Mouse (Mus musculus): ENCODE data around the gene Dolpp1. TPM values are rescaled to one million over a fixed set of nuclear protein-coding genes. Genes with fewer than 3 reads are reported as not detected.

Gene Dolpp1
- total RNA-seq, 2 experiments from 2014 or later = 25.9 to 33.9 TPM

DNA sequence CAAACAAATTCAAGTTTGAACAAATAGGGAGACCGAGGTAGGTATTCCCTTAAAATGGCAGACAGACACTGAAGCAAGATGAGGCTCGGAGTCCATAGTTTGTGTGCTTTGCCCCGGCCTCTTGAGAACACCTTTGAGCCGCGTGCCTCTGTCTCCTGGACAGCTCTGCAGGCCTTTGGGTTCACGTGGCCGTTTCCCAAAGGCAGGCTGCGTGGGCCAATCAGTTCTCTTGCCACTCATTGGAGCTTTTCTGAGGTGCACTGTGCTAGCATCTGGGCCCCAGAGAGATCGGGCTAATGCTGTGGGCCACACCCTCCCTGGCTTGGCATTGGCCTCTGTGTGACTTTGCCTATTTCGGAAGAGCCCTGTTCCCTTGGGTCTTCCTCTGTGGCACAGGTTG is 16.2 kb upstream of the Dolpp1 start:
- DNase-seq (ENCODE audit: low spot score in 2 of 2) = no peak

DNA sequence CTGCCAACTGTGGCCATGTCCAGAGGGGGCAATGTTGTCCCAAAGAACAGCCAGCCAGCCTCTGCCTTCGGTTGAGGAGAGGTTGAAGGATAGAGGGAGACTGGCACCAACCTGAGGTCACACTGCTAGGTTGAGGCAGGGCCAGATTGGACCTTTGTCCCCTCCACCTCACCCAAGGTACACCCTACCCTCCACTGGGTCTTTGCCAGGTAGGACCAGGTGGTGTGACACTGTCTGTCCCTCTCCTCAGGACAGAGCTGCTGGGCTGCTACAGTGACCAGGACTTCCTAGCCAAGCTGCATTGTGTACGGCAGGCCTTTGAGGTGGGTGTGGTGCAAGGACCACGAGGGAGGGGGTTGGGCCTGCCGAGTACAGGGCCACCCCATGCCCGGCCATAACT is 14.3 kb upstream of the Dolpp1 start:
- DNase-seq (ENCODE audit: low spot score in 2 of 2) = no peak

DNA sequence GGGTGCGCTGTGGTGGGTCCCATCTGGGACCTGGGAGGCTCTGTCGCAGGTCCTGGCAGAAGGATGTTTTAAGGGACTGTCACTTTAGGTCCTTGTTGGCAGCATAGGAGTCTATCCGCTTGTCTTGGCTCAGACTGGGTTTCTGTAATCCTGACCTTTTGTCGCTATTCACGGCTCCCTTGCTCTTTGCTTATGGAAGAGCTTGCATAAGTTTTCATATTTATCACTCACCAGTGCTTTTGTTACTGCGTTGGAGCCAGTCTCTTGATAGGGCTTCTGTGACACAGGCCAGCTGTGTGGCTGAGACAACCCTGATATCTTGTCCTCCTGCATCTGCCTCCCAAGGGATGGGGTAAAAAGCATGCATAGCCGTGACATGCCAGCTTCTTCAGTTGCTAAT is 12.7 kb upstream of the Dolpp1 start:
- DNase-seq (ENCODE audit: low spot score in 2 of 2) = no peak

DNA sequence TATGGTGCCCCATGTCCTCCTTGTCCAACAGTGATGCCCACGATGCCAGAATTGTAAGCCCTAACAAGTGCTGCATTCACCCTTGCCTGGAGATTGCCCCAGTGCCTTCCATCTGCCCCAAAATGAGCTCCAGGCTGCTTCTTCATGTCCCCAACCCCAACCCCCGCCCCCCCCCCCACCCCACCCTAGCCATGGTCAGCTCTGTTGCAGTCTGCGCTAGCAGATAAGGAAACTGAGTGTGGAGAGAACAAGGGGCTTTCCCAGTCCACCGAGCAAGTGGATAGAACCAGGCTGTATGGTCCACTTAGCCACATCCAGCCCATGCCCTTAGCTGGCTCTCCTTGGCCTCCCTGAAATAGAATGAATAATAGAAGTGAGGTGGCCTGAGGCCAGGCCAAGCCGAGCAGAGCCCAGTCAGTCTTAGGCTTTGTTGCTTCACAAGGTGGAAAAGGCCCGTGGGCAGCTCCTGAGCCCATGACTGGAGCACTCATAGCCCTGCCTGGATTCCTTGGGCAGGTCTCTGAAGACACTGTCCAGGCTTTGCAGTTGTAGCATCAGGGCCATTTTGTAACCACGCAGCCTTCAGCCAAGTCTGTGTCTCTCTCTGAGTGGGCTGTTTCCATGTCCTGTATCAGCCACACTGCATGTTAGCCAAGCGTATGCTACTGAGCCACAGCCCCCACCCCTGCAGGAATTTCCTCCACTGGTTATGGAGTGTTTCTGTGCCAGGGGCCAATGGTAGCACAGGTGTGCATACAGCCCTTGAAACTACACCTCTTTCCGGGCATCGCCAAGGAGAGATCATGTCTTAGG is 11.3 kb upstream of the Dolpp1 start:
- no peak for DNase-seq (ENCODE audit: low spot score in 2 of 2)

DNA sequence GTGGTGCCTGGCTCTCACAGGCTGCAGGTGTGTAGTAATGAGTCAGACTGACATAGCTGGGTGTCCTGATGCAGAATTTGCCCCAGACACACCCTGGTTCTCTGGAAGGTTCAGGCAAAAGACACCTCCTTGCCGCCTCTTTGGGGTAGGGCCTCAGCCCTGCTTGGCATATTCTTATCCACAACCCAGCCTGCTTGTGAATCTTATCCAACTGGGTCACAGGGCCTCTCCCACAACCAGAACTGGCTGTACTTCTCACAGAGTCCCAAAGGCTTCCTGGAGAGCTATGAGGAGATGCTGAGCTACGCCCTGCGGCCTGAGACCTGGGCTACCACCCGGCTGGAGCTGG is 10.7 kb upstream of the Dolpp1 start:
- DNase-seq (ENCODE audit: low spot score in 2 of 2) = no peak

DNA sequence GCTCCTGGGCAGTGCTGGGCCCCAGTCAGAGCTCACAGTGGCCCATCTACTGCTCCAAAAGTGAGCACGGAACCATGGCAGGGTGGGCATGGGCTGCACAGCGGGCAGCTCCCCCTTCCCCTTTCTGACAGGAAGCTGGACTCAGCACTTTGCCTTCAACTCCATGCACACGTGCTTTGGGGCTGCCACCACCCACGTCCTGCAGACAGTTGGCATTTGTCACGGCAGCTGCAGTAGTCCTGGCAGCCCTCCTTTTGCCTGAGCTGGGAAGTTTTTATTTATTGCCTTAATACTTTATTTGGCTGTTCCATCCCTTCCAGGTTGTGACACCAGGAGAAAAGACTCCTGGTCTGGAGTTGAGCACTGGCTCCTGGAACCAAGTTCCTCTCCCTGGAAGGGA is 7.2 kb upstream of the Dolpp1 start:
- DNase-seq (ENCODE audit: low spot score in 2 of 2) = no peak

DNA sequence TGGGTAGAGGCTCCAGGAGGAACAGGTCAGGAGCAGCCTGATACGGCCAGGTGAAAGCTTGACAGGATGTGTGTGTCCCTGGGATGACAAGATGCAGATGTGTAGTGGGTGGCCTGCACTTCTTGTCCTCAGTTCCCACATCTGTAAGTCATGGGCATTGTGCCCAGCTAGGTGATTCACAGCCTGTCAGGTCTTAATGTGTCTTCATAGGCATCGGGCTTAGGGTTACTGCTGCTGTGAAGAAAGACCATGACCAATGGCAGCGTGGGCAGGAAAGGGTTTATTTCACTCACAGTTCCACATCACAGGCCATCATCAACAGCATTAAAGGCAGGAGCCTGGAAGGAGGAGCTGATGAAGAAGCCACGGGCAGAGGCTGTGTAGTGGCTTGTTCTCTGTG is 6.5 kb upstream of the Dolpp1 start:
- DNase-seq (ENCODE audit: low spot score in 2 of 2) = no peak

DNA sequence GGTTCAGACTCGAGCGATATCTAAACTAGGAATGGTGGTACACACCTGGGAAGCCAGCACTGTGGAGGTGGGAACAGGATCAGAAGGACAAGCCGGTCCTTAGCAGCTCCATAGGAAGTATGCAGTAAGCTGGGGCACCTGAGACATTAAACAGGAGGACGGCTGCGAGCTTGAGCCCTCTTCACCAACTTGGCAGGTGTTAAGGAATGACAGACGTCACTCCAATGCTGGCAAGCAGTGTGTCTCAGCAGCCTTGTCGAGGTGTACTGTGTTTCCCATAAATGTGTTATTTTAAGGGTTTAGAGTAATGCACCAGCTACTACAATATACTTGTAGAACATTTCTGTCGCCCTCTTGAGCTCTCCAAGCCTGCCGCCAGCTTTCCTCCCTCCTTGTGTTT is 5.1 kb upstream of the Dolpp1 start:
- no peak for DNase-seq (ENCODE audit: low spot score in 2 of 2)

DNA sequence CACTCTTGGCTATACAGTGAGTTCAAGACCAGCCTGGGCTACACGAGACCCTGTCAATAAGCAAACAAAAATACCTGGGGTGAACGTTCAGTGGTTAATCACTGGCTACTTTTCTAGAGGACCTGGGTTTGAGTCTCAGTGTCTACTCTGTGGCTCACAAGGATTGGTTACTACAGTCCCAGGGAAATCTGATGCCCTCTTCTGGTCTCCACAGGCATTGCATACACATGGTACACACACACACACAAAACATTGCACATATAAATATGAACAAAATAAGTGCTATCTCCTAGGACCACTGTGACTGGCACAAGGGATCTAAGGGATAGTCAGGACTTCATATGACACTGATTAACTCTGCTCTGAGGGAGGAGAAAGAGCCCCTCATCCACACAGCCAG is 3.1 kb upstream of the Dolpp1 start:
- no peak for DNase-seq (ENCODE audit: low spot score in 2 of 2)

DNA sequence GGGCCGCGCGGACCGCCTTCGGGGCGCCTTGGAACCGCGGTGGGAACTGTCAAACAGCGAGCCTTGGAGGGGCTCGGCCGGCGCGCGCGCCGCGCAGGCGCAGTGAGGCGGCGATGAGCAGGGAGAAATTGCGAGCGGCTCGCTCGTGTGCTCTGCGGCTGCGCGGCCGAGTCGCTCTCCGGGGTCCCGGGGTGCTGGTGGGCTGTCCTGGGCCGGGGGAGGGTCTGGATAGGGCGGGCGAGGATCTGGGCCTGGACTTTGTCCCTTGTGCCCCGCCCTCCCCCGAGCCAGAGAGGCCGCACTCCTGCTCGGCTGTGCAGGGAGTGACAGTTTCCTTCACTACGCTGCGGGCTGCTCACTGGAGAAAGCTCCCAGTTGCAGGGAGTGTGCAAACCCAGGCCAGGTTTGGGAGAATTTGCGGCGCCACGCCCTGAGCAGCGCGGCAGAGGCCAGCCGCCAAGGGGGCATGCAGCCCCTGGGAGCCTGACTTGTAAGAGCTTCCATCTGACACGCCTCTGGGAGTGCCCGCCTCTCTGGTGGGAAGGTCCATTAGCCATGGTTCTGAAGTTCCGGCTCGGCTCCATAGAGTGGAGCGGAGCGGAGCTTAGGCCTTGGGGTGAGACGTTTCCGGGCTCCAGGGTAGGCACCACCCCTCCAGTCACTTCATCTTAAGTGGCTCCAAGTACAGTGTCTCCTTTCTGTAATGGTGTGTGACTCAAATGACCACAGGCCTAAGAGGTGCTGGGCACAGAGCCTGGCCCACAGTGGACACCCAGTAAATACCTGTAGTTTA is 719 bp downstream of the Dolpp1 start:
- DNase-seq (ENCODE audit: low spot score in 2 of 2) = peak; percentile 46 to 58

DNA sequence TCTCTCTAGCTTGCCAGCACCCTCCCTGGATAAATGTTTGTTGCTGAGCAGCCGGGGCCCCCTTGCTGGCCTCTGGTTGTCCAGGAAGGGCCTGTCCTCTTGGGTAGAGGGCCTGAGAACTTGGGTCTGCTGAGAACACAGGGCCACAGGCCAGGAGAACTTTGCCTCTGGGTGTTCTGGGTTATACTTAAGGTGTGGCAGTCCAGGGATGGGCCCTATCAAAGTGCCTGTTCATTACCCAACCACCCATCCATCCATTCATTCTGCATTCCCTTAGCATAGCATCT is 1.3 kb downstream of the Dolpp1 start:
- no peak for DNase-seq (ENCODE audit: low spot score in 2 of 2)

DNA sequence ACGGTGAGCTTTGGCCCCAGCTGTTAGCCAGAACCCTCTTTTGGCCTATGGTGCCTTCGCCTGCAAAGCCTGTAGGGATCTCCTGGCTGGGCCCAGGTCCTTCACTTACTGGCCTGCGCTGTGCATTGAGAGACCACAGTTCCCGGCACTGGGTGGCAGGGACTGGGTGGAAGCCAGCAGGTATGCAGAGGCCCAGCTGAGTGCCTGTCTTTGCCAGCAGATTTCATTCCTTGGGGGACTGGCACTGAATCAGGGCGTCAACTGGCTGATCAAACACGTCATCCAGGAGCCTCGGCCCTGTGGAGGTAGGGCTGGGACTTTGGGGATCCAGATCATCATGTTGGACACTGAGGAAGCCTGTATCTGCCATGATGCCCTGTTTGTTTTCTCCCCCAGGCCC is 3.7 kb downstream of the Dolpp1 start:
- no peak for DNase-seq (ENCODE audit: low spot score in 2 of 2)

DNA sequence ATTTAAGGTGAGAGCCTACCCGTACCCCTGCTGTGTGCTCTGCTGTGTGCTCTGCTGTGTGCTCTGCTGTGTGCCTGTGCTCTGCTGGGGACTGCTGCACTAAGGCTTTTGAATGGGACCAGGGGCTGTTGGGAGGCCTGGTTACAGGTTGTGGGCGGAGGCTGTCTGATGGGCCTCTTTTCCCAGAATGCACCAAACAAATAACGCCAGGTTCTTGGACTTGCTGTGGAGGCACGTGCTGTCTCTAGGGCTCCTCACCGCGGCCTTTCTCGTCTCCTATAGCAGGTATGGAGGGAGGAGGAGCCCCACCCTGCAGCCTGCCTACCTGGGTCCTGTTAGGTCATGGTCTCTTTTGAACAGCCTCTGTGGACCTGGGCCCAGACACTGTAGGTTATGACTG is 4.2 kb downstream of the Dolpp1 start:
- DNase-seq (ENCODE audit: low spot score in 2 of 2) = no peak

DNA sequence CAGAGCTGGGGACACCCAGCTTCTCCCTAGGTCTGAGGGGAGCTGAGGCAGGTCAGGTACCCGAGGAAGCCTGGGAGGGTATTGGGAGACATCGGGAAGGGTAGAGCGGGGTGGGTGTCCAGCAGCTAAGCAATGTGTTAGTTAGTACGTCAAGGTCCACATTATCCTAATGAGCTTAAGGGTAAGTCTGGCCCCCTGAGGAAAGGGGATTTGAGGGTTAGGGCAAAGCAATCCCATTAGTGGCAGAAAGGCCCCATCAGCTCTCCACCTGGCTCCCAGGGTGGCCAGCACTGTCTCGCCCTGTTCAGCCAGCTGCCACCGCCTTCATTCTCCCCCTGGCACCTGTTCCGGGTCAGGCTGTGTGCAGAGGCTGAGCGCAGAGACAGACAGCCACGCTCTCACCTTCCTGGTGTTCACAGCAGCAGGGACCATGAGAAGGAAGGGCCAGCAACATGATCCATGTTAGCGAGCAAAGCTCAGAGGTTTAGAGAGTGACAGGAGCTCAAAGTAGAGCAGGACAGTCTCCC is 6.0 kb downstream of the Dolpp1 start:
- no peak for DNase-seq (ENCODE audit: low spot score in 2 of 2)

DNA sequence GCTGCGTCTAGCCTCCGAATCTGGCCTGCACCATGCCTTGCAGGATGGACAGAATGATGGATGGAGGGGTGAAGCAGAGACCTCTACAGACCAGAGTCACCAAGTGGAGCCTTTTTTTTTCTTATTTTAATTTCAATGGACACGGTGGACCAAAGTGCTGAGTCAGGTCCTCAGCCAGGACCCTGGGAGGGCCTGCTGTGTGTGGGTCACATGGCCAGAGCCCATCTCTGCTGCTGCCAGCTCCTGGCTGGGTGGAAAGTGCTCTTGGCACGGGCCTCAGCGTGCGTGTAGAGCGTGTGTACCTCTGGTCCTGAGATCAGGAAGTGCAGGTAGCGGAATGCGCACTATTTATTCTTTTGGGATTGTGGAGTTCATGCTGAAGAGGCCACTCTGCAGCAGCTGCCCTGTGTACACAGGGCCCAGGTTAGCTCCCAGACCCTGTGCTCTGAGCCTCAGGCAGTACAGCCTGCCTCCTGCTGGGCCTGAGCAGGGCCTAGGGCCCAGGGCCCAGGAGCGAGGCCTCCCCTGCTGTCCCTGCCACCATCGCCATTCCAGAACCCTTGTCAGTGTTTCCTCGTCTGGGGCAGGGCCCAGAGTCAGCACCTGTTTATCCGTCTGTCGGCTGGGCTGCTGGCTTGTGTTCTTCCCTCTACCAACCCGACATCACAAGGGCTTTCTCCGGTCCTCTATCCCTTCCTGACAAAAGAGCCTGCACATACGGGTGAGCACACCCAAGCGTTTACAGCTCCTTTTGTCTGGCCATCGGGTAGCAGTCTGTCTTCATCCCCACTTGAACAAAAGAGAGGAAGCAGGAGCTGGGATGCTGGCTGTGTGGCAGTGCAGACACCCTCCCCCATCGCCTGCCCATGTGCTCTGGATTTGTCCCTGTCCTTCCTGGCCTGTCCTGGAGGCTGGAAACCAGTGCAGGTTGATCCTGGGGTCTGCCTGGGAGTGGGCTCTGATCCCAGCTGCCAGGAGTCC is 7.4 kb downstream of the Dolpp1 start:
- DNase-seq (ENCODE audit: low spot score in 2 of 2) = no peak

DNA sequence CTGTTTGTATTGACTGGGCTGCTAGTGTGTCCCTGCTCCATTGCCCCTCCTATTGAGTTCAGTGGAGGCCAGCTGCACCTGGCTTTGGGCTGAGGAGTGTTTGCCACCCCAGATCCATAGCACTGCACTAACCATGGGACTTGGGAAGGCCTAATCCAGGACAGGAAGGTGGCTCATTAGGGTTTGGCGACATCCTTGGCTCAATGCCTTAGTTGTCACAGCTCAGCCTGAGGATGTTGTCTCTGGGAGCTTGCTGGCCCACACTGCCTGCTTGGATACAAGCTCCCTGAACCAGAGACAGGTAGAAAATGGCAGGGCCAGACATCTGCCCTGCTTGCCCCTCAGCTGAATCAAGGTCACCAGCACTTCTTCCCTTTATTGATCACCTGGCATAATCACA is 9.5 kb downstream of the Dolpp1 start:
- DNase-seq (ENCODE audit: low spot score in 2 of 2) = no peak

DNA sequence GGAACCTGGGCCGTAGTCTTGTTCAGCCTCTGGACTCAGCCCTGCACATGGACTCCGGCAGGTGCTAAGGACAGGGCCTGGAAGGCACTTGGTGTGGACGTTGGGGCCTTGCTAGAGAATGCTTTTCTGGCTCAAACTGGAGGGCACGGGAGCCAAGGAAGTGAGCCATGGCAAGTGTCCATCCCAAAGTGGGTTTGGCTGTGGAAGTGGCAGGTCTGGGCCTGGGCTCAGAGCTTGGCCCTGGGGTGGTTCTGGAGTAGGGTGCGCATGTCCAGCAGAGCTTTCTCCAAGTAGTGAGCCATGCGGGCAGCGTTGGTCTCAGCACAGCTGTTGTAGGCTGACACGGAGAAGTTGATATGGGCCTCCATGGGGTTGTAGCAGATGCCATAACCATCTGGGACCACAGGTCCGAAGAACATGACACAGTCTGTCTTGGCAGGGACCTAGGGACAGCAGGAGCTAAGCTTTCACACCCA is 10.3 kb downstream of the Dolpp1 start:
- DNase-seq (ENCODE audit: low spot score in 2 of 2) = no peak

DNA sequence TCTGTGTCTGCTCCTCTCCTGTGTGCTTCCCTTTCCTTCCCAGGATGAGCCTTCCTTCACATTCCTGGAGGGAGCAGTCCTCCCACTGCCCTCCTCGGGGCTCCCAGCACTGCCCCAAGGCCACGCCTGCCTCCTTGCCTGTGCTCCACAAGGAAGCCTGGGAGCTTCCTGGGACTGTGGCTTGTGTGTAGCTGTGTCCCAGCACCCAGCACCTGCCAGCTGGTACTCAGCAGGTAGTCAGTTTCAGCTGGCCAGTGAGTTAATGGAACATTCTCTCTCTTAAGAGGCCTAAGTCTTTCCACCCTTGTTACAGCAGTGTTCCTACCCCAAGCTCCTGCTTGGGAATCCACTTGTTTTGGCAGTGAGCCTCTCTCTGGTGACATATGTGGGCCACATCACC is 10.8 kb downstream of the Dolpp1 start:
- DNase-seq (ENCODE audit: low spot score in 2 of 2) = no peak

DNA sequence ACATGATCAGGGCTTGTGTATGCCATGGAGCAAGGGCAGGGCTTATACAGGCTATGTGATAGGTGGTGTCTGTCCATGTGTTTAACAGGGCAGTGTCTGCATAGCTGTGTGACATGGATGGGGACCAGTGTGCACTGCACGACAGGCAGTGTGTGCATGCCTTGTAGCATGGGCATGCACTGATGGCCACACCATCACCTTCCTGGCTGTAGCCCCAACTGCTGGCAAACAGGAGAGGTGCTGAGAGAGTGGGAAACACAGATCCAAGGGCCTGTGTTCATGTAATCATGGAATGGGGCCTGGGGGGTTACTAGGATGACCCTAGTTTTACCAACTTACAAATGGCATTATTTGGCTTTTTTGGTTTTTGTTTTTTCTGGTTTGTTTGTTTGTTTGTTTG is 11.8 kb downstream of the Dolpp1 start:
- DNase-seq (ENCODE audit: low spot score in 2 of 2) = no peak

DNA sequence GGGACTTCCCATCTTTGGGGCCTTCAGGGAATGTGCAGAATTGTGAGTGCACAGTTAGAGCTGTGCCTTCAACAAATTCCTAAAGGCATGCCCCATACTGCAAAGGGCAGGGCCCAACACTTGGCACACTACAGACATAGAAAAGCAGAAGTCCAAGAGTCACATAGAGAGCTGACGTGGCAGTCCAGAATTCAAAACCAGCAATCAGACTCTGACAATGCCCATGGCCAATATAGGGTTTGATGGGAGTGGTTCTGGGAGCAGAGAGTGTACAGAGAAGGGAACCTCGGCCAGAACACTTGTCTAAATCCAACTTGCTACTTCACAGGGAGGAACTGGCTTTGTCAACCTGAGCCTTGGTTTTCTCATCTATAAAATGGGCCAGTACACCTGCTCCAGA is 15.2 kb downstream of the Dolpp1 start:
- DNase-seq (ENCODE audit: low spot score in 2 of 2) = no peak

DNA sequence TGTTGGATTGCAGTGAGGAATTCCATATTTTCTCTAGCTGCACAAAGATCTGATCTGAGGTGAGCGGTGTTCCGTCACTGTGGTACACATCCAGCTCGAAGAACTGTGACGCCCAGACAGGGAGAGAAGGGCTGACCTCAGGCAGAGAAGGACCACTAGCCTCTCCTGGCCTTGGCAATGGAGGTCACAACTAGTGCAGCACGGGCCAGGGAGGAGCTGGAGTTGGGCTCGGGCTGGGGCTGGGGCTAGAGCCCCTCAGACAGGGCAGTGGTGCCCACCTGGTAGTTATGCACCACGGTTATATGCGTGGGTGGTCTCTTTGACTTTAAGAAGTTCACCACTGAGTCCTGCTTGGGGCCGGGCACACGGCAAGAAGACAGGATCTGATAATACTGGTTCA is 15.7 kb downstream of the Dolpp1 start:
- DNase-seq (ENCODE audit: low spot score in 2 of 2) = no peak

Measured in adrenal gland, postnatal 4 days (tissue).